Mouse (Mus musculus): ENCODE data around the gene Xcl1.
"Not testable (repeated sequence)": the region's sequence is repeated elsewhere in the genome, so short reads cannot be mapped to it uniquely, and the experiment has no call there.

The Xcl1 gene

GRCm38 (mm10) chr1:164935477-164936044 is at the start of gene Xcl1:
Xcl1 (minus strand) TSS chr1:164935527.
- DNase-seq (ENCODE audit: low spot score in 2 of 2): no peak

DNA sequence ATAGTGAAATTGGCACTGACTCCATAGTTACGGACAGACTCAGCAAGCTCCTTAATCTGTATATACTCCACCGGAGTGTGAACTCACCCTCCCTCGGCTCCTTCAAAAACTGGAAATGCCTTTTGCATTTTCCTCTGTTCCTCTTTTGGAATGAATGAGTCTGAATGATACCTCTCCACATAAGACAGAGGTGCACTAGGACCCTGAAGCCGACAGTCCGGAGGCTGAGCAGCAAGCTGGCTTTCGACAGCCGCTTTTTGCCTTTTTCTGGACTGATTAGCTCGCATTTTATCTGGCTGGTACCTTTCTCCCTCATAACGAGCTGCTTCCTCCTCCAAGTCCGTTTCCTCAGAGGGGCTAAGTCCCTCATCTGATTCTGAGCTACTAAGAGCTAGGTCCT is 49.4 kb upstream of the Xcl1 start:
- not testable (repeated sequence) for DNase-seq (ENCODE audit: low spot score in 2 of 2)

DNA sequence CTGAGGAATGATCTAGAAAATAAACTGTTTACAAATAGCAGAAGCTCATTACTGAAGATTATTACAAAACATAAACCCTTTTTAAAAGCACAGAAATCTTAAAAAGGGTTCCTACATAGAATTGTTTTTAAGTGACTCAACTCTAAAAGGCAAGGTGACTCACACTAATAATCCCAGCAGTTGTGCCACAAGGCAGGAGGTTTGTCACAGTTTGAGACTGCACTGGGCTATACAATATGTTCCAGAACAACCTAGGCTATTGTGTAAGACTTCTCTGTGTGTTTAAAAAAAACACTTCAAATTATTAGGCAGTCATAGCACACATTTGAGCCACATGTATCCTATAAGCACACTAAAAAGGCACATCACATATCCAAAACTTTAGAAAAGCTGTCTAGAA is 42.0 kb upstream of the Xcl1 start:
- no peak for DNase-seq (ENCODE audit: low spot score in 2 of 2)

- DNase-seq (ENCODE audit: low spot score in 2 of 2): no peak
These were observed 40.4 kb upstream of the Xcl1 start for GRCm38 (mm10) chr1:164975729-164976128.

DNA sequence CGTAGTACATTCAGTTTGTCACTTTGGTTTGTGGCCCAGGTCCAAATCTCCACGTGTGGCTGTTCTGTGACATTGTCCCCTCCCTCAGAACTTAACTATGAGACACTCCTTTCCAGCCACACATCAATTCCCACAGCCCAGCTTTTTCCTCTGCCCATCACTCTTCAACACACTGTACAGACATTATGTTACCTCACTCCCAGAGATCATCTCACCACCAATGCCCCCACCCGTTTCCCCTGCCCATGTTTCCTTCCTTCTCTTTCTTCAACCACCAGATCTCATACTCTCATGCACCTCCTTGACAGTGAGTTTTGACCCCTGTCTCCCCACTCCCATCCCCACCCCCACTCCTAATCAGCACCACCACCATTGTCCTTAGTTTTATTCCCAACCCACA is 39.9 kb upstream of the Xcl1 start:
- no peak for DNase-seq (ENCODE audit: low spot score in 2 of 2)

GRCm38 (mm10) chr1:164973790-164974189 is 38.5 kb upstream of the Xcl1 start:
- DNase-seq (ENCODE audit: low spot score in 2 of 2): no peak

DNA sequence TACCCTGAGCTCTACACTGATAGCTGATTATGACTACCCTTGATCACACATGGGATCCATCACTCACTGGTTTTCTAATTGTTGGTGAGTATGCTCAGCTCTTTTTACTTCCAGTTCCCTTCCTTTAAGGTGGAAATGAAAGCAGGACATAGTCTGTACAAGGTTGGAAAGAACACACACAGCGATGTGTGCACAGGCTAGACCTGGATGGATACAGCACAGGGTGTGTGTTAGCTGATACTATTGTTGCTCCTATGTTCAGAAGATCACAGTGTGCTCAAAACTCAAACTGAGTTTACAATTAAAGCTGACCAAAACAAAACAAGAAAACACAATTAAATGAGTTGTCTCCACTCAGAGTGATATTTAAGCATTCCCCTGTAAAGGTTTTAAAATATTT is 38.0 kb upstream of the Xcl1 start:
- DNase-seq (ENCODE audit: low spot score in 2 of 2): no peak

DNA sequence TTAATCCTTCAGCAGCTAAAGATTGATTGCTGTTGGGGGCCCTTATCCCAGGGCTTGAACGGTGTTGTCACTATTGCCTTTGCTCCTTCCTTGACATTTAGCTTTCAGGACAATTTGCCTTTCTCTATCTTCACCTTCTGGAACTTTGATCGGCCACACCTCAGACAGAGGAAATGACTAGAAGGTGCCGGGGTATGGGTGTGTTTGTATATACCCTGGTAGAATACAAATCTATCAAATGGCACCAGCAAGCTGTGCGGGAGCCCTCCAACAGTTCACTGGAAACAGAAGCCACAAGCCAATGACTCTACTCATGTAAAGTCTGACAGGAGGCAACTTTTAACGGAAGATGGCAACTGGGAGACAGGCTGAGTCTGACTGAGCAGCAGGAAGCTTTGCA is 37.4 kb upstream of the Xcl1 start:
- DNase-seq (ENCODE audit: low spot score in 2 of 2): peak in 1 of 2 experiments; percentile 10

DNA sequence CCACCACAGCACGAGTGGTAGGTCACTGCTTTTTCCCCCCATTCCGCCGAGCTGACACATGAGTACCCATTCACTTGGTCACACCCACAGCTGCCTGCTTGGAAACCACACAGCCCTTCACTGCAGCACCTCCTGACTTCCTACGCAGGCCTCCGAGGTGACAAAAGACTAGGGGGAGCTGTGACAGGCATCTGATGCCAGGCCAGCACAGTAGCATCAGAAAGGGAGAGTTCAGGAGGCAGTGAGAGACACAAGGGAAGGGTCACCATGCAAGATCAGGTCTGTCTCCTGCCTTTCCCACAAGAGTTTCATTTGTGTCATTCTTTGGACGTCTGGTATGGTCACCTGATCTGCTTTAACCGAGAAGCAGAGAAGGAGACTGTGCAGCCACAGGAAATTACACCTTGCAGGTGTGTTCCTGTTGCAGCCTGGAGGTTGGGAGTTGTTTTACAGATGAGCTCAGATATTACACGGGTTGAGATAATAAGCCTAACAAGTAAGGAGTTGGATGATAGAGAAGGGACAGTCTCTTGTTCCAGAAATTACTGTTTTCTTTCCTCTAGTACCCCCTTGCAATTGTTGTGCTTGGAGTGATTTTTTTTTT is 30.9 kb upstream of the Xcl1 start:
- no peak for DNase-seq (ENCODE audit: low spot score in 2 of 2)

DNA sequence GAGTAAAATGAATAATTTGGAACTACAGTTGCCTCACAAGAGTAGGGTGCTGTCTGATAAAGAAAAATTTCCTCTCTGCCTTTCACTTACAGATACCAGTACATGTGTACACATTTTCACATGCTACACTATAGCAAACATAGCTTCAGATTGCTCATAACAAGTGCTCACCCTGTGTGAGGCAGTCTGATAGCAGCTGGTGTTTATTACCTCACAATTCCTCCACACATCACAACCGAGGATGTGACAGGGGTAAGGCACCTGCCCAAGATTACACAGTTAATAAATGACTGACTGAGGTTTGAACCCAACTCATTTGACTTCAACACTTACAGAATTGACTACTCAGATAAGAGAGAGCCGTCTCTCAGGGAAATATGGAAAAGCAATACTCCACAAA is 25.3 kb upstream of the Xcl1 start:
- DNase-seq (ENCODE audit: low spot score in 2 of 2): no peak

- DNase-seq (ENCODE audit: low spot score in 2 of 2): no peak
These were observed 24.6 kb upstream of the Xcl1 start for GRCm38 (mm10) chr1:164959787-164960385.

DNA sequence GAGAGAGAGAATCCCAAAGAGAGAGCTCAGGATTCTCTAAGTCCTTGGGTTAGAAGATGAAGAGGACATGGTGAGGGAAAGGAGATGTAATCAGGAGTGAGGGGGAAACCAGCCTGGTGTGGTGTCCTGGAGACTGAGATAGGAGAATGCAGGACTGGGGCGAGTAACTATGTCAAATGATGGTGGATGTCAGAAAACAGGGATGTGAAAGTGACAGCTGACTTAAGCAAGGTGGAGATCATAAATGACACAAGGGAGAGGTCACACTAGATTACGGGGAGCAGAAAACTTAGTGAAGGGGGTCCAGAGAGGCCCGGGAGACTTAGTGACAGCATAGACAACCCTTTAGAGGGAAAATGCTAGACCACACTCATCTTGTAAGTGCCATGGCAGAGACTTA is 23.8 kb upstream of the Xcl1 start:
- no peak for DNase-seq (ENCODE audit: low spot score in 2 of 2)

GRCm38 (mm10) chr1:164957974-164958373 is 22.6 kb upstream of the Xcl1 start:
- no peak for DNase-seq (ENCODE audit: low spot score in 2 of 2)

GRCm38 (mm10) chr1:164956725-164957399 is 21.5 kb upstream of the Xcl1 start:
- DNase-seq (ENCODE audit: low spot score in 2 of 2): no peak

DNA sequence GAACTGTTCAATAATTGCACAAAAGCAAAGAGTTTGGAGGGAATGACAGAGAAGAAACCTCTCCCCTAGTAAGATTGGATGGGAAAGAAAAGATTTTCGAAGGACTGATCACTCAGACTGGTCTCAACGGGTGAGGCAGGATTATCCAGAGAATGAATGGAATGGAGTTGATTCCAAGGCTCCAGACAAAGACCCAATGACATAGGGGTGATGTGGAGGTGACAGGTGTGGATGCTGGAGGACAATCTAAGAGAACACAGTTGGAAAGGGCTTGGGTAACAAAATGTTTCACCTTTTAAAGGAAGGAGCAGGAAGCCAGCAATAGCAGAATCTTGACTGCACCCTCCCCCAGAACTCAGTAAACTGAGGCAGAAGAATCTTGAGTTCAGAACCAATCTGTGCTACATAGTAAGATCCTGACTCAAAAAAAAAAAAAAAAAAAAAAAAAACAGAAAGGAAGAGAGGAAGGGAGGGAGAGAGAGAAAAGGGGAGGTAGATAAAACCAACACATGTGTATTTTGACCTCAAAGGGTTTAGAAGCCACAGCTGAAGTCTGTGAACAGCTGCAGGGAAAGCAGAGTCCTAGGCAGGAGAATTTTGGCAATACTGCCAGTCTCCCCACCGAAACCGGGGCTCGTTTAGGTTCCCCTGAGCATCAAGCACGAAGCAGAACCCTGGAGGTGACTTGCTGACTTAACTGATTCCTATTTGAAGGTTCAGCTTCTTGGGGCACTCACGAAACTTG is 20.3 kb upstream of the Xcl1 start:
- DNase-seq (ENCODE audit: low spot score in 2 of 2): no peak

DNA sequence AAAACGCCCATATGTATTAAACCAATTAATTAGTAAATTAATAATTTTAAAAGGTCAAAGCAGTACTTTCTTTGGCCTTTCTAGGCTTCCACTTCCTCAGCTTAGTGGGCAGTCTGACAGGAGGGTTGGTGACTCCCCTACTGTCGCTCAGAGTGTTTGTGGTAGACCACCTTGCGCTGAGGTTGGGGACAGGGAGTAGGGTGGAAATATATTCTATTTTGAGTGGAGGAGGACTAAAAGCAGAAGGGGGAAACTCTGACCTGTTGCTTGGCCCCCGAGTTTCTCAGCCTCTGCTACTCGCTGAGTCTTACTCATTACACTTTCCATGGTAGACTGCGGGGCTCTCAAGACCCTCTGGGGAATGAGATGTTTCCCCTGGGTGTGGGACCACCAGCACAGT is 18.2 kb upstream of the Xcl1 start:
- DNase-seq (ENCODE audit: low spot score in 2 of 2): no peak

DNA sequence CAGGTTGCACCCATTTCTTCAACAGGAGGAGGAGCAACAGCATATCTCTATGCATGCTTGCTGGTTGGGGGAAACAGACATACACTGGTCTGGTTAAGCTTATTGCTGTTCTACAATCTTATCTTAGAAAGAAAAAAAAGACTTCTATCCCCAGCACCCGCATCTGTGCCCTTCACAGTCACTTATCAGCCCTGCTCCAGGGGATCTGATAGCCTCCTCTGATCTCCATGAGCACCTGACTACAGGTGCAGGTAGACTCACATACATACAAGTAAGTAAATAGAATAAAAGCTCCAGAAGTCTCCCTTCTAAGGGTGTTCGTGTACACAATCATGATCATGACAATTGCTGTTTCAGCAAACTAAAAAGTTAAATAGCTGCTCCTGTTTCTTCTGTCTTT is 733 bp upstream of the Xcl1 start:
- no peak for DNase-seq (ENCODE audit: low spot score in 2 of 2)

GRCm38 (mm10) chr1:164933441-164934188 is 1.7 kb downstream of the Xcl1 start:
- DNase-seq (ENCODE audit: low spot score in 2 of 2): no peak

DNA sequence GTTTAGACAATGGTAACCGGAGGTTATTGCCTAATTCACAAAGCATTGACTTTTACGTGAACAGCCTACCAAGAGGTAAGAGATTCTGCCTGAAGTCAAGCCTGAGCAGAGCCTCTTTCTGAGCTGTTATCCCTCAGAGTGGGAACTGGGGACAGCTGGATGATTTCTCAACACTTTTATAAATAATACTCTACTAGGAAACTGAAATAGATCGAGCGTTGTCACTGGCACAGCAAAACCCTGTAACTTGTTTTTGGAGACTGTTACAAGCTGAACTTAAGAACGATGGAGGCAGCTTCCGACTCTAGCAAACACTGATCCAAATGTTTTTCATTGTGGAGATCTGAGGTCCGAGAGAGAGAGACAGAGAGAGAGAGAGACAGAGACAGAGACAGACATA is 4.2 kb downstream of the Xcl1 start:
- DNase-seq (ENCODE audit: low spot score in 2 of 2): no peak

DNA sequence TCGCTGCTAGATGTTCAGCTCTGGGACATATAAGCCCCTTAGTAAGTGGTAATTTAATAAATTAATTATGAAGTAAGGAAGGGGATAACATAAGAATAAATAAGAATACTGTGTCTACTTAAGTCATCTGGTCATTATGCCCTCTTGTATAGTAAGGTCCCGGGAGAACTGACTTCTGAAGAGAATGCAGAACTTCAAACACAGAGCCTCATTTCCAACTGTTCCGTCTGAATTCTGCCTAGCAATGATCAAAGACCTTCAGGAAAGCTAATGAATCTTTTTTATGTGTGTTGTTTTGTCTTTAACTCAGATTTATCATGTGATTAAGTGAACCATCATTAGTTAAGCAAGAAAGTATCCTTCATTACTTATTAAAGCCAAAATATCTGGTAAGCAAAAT is 5.3 kb downstream of the Xcl1 start:
- no peak for DNase-seq (ENCODE audit: low spot score in 2 of 2)

DNA sequence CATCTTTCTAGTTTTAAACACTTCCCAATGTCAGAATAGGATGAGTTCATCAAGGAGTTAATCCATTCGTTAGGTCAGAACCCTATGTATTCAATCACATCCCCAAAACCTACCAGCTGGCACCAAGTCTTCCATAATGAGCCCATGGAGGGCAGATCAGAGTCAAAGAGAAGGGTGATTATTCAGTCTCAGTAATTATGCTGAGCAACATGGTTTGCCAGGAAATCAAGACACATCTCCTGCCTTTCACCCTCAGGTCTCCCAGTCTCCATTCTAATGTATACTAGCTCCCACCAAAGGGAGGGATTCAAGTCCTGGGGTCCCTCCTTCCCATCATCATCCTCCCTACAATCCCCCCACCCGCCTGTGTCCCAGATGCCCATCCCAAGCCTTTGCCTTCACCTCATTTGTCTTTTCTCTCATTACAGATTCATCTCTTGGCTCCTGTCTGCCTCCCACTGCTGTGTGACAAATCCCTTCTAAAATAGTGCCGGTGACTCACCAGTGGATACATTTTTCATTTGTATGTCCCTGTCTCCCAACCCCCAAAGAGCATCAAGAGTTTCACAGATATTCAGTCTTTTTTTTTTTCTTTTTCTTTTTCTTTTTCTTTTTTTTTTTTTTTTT is 8.7 kb downstream of the Xcl1 start:
- DNase-seq (ENCODE audit: low spot score in 2 of 2): no peak

Data from cerebellum, postnatal 4 days (tissue).